In the genomic region with DNA sequence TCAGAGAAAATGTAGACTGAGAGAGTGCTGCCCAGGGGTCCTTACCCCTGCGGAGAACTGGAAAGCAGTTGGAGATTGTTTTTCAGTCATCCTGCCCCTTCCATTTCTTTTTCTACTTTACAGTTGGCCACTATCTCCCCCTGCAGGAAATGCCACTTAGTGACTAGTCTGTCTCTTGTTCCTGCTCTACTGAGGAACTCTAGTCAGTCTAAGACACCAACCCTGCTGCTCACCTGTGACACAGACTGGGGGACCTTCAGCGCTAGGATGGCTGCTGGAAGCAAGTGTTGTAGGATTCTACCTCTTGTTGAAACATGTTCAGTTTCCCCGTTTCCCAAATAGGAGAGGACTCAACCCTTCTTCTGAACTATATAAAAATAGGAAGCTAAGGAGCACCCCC, we compare ENCODE assay signal across 12 mouse cellular contexts. TPM values are rescaled to one million over a fixed set of nuclear protein-coding genes. Genes with fewer than 3 reads are reported as not detected.
DNase-seq lines count a peak whose midpoint lies in the region; ATAC-seq and TF ChIP-seq lines count a peak whose summit lies in the region.
"Had no signal": no experiment of that assay in that cellular context is flagged by ENCODE, and none has a peak within 500 bp of the region (broad histone marks: within the 10 kb centered on the region; RNA-seq: fewer than 3 reads in every experiment).

No protein-coding gene starts in this region.

- peak; percentile 64 for TF ChIP-seq CTCF in liver, postnatal 0 days (IDR thresholded peaks at IDR 0.05; ENCODE audit: low read depth)

- peaks cover 3% of the 10 kb centered on the region; the same call in 1 of the 2 replicates for H3K4me1 ChIP-seq in liver, postnatal 0 days (ENCODE audit: insufficient read depth)
- no peaks in the 10 kb centered on the region for H3K4me1 ChIP-seq in liver, embryonic 12.5 days
- H3K4me1 ChIP-seq in ES-E14 (ENCODE audit: control insufficient read depth in 2 of 2, insufficient read depth in 2 of 2, low read length in 2 of 2, poor library complexity in 1 of 2), result no peaks in the 10 kb centered on the region

- no peaks in the 10 kb centered on the region for H3K36me3 ChIP-seq in liver, postnatal 0 days (replicated peaks; ENCODE audit: insufficient read depth, low read length)
- H3K36me3 ChIP-seq in liver, embryonic 12.5 days, result no peaks in the 10 kb centered on the region
- no peaks in the 10 kb centered on the region for H3K36me3 ChIP-seq in ES-E14 (ENCODE audit: control insufficient read depth, insufficient read depth, low read length, poor library complexity, severe bottlenecking)

- H3K4me2 ChIP-seq in liver, postnatal 0 days (ENCODE audit: low read depth, low read length), result no peak overlapping the region
- H3K4me2 ChIP-seq in liver, embryonic 12.5 days, result no peak overlapping the region

- peak; percentile 51; the same call in 1 of the 2 replicates for ATAC-seq in liver, postnatal 0 days
- ATAC-seq in liver, embryonic 12.5 days, result no peak
- ATAC-seq in hematopoietic stem cell, adult 5-6 weeks (replicated peaks in 1 of 2; ENCODE audit: insufficient read depth in 1 of 2, low FRiP score in 2 of 2, low TSS enrichment in 1 of 2, low read depth in 1 of 2, poor library complexity in 2 of 2, severe bottlenecking in 2 of 2), result peak; percentile 33 to 43; a peak in 3 of 4 replicates
- ATAC-seq: hindbrain, embryonic 16.5 days had no signal

- peak; percentile 23 for DNase-seq in liver, postnatal 0 days
- peak; percentile 7 for DNase-seq in ES-E14 (ENCODE audit: low read depth, low spot score)
- peak; percentile 33 to 50 for DNase-seq in thymus, postnatal 10 days (ENCODE audit: low spot score in 2 of 2)
- no peak for DNase-seq in adrenal gland, postnatal 14 days
- DNase-seq in urinary bladder, postnatal 14 days (ENCODE audit: low spot score), result no peak
- DNase-seq: adrenal gland, adult 8-10 months; cerebellum, postnatal 36 days had no signal

- whole genome bisulfite sequencing in liver, postnatal 0 days (ENCODE audit: insufficient replicate concordance), result 35% methylated on average over 3 of the region's 3 CpGs
- 38% methylated on average over 3 of the region's 3 CpGs for WGBS in liver, embryonic 12.5 days (ENCODE audit: insufficient replicate concordance)

- TF ChIP-seq EP300 in liver, postnatal 0 days (IDR thresholded peaks at IDR 0.05; ENCODE audit: low read depth), result no peak

- H3K9ac ChIP-seq in liver, postnatal 0 days (replicated peaks), result no peak overlapping the region
- H3K9ac ChIP-seq in liver, embryonic 12.5 days, result no peak overlapping the region
- H3K9ac ChIP-seq in ES-E14 (ENCODE audit: insufficient read depth, low read depth, low read length, poor library complexity, severe bottlenecking), result no peak overlapping the region

- H3K27me3 ChIP-seq in liver, postnatal 0 days (ENCODE audit: insufficient read depth, low read length), result no peaks in the 10 kb centered on the region
- no peaks in the 10 kb centered on the region for H3K27me3 ChIP-seq in liver, embryonic 12.5 days (replicated peaks)

- in situ Hi-C loops in ES-E14 (cut with MboI; ENCODE audit: low sequenced_read_pairs in 2 of 2, unreplicated experiment in 2 of 2), result no loop called here

- peak overlapping the region; percentile 70 for H3K27ac ChIP-seq in liver, postnatal 0 days (ENCODE audit: low read depth)
- no peak overlapping the region for H3K27ac ChIP-seq in liver, embryonic 12.5 days
- no peak overlapping the region for H3K27ac ChIP-seq in ES-E14 (ENCODE audit: insufficient read depth, low read depth, low read length, poor library complexity, severe bottlenecking)

- H3K4me3 ChIP-seq in liver, postnatal 0 days (ENCODE audit: low read depth, low read length), result no peak overlapping the region
- no peak overlapping the region for H3K4me3 ChIP-seq in liver, embryonic 12.5 days
- no peak overlapping the region for H3K4me3 ChIP-seq in ES-E14 (ENCODE audit: insufficient read depth in 1 of 2, low read depth in 1 of 2, low read length in 2 of 2, poor library complexity in 1 of 2, severe bottlenecking in 1 of 2)

- no peaks in the 10 kb centered on the region for H3K9me3 ChIP-seq in liver, postnatal 0 days (ENCODE audit: low read length)
- no peaks in the 10 kb centered on the region for H3K9me3 ChIP-seq in liver, embryonic 12.5 days (replicated peaks)
- no peaks in the 10 kb centered on the region for H3K9me3 ChIP-seq in ES-E14 (ENCODE audit: control insufficient read depth, insufficient read depth, low read depth, low read length)

TF ChIP-seq in ES-E14, 5 proteins besides CTCF, POLR2A, EP300 and RAD21:
- TF ChIP-seq CHD2 (IDR thresholded peaks at IDR 0.05; ENCODE audit: low read depth, low read length) (no peak), ZC3H11A (IDR thresholded peaks at IDR 0.05; ENCODE audit: borderline replicate concordance, low read depth, low read length) (0 out of 2 replicates have a peak, but pooled peaks have one; percentile 16)

RNA-seq across cellular contexts. Expression of gene Rpl9-ps1, which starts 5.9 kb away (rescaled TPM):
- polyA plus RNA-seq in liver, postnatal 0 days (2015; fragmentation: Nextera tagmentation; extraction: Ambion mirVana), result not detected in 2 replicates
- polyA plus RNA-seq in liver, embryonic 12.5 days (2016; fragmentation: Nextera tagmentation; extraction: Ambion mirVana), result not detected in 2 replicates
- total RNA-seq in ES-E14 (2012; rRNA removed), result not detected in 2 replicates
- 9.7 TPM in 1 of 2 replicates, not detected in the other for total RNA-seq in hematopoietic stem cell, adult 5-6 weeks (2017)
- total RNA-seq in adrenal gland, postnatal 14 days (2021), result not detected in 2 replicates
- total RNA-seq: adrenal gland, adult 8-10 months; layer of hippocampus, postnatal 25 days had no signal
- polyA plus RNA-seq: hindbrain, embryonic 16.5 days; testis, adult 2 months had no signal

RNA-seq across cellular contexts. Expression of gene Ccl3, which starts 9.6 kb away (rescaled TPM):
- 1.3 TPM in 2 replicates for polyA plus RNA-seq in liver, postnatal 0 days (2015; fragmentation: Nextera tagmentation; extraction: Ambion mirVana)
- 1.6 and 2.0 TPM in 2 replicates for polyA plus RNA-seq in liver, embryonic 12.5 days (2016; fragmentation: Nextera tagmentation; extraction: Ambion mirVana)
- 1.1 and 1.3 TPM in 2 replicates for total RNA-seq in ES-E14 (2012; rRNA removed)
- total RNA-seq in hematopoietic stem cell, adult 5-6 weeks (2017), result 333 and 445 TPM in 2 replicates
- total RNA-seq in adrenal gland, postnatal 14 days (2021), result not detected in 2 replicates
- total RNA-seq: layer of hippocampus, postnatal 25 days had no signal
- polyA plus RNA-seq: testis, adult 2 months had no signal

RNA-seq across cellular contexts. Expression of gene Ccl4, which starts 22.9 kb away (rescaled TPM):
- 1.6 and 1.8 TPM in 2 replicates for polyA plus RNA-seq in liver, postnatal 0 days (2015; fragmentation: Nextera tagmentation; extraction: Ambion mirVana)
- polyA plus RNA-seq in liver, embryonic 12.5 days (2016; fragmentation: Nextera tagmentation; extraction: Ambion mirVana), result 0.85 and 0.99 TPM in 2 replicates
- total RNA-seq in ES-E14 (2012; rRNA removed), result not detected in 2 replicates
- 160 and 215 TPM in 2 replicates for total RNA-seq in hematopoietic stem cell, adult 5-6 weeks (2017)
- total RNA-seq in adrenal gland, postnatal 14 days (2021), result not detected in 2 replicates
- total RNA-seq: layer of hippocampus, postnatal 25 days had no signal
- polyA plus RNA-seq: testis, adult 2 months had no signal

RNA-seq across cellular contexts. Expression of gene Ccl6, which starts 46.6 kb away (rescaled TPM):
- polyA plus RNA-seq in liver, postnatal 0 days (2015; fragmentation: Nextera tagmentation; extraction: Ambion mirVana), result 46.9 and 55.2 TPM in 2 replicates
- polyA plus RNA-seq in liver, embryonic 12.5 days (2016; fragmentation: Nextera tagmentation; extraction: Ambion mirVana), result 8.0 and 8.8 TPM in 2 replicates
- 0.36 and 0.42 TPM in 2 replicates for total RNA-seq in ES-E14 (2012; rRNA removed)
- total RNA-seq in hematopoietic stem cell, adult 5-6 weeks (2017), result 6.3 and 33.4 TPM in 2 replicates
- 9.5 and 14.4 TPM in 2 replicates for total RNA-seq in adrenal gland, postnatal 14 days (2021)

Comparison
In these comparisons a context has a peak if more than half of its experiments do, and no peak if none do; other contexts are left out.
1. DNase-seq: peak in liver, postnatal 0 days (single experiment), ES-E14 (single experiment) and thymus, postnatal 10 days (2 of 2); none in adrenal gland, postnatal 14 days (single experiment) and urinary bladder, postnatal 14 days (single experiment).
2. RNA of gene Ccl3, which starts 9.6 kb away (total RNA-seq): 333 to 445 TPM in hematopoietic stem cell, adult 5-6 weeks; 1.1 to 1.3 TPM in ES-E14 and not detected in adrenal gland, postnatal 14 days; every median in the first group is over 100 times any median in the second.
3. RNA of gene Ccl4, which starts 22.9 kb away (total RNA-seq): 160 to 215 TPM in hematopoietic stem cell, adult 5-6 weeks; not detected in ES-E14 and not detected in adrenal gland, postnatal 14 days; every median in the first group is over 100 times any median in the second.